Mouse (Mus musculus) ES-E14 (cell line): ENCODE data around the gene Rnf149. TPM values are rescaled to one million over a fixed set of nuclear protein-coding genes. Genes with fewer than 3 reads are reported as not detected.

Source experiments
- DNase-seq: peaks from one replicate; pipeline ENCODE4 v3.0.0-alpha.2; 2013; ENCODE audit warnings: low read depth, low spot score
- H3K27ac ChIP-seq: 2 replicates; pipeline ENCODE4 v1.5.1; 2012; ENCODE audit warnings: low read depth, mild to moderate bottlenecking, low read length, moderate library complexity, mixed read lengths; ENCODE audit not compliant: poor library complexity, insufficient read depth, severe bottlenecking
- H3K36me3 ChIP-seq: 2 replicates; pipeline ENCODE4 v1.6.1; 2012; ENCODE audit warnings: mild to moderate bottlenecking, low read length, moderate library complexity, mixed read lengths; ENCODE audit not compliant: control insufficient read depth, poor library complexity, insufficient read depth, severe bottlenecking
- H3K4me1 ChIP-seq, 2 experiments: fragments of 150-350 bp in 1 of 2; sonication (generic) in 1 of 2; 2 replicates each; pipeline ENCODE4 v1.6.1; 2012; ENCODE audit warnings: low read length in 2 of 2, mild to moderate bottlenecking in 1 of 2, mixed read lengths in 1 of 2; ENCODE audit not compliant: control insufficient read depth in 2 of 2, insufficient read depth in 2 of 2, poor library complexity in 1 of 2
- H3K4me3 ChIP-seq, 2 experiments: fragments of 150-350 bp in 1 of 2; sonication (generic) in 1 of 2; 2 replicates each; pipeline ENCODE4 v1.5.1; 2012; ENCODE audit warnings: low read length in 2 of 2, low read depth in 1 of 2, mild to moderate bottlenecking in 1 of 2, mixed read lengths in 1 of 2; ENCODE audit not compliant: insufficient read depth in 1 of 2, poor library complexity in 1 of 2, severe bottlenecking in 1 of 2
- H3K9ac ChIP-seq: 2 replicates; pipeline ENCODE4 v1.6.1; 2012; ENCODE audit warnings: low read depth, mild to moderate bottlenecking, low read length, mixed read lengths; ENCODE audit not compliant: poor library complexity, insufficient read depth, severe bottlenecking
- H3K9me3 ChIP-seq: fragments of 150-350 bp; sonication (generic); 2 replicates; pipeline ENCODE4 v1.6.1; 2012; ENCODE audit warnings: low read depth, mild to moderate bottlenecking, low read length; ENCODE audit not compliant: control insufficient read depth, insufficient read depth
- CHD2 ChIP-seq: IDR thresholded peaks from 2 replicates; pipeline ENCODE4 v1.6.1; 2014; ENCODE audit warnings: mild to moderate bottlenecking, low read depth, low read length, inconsistent platforms
- HCFC1 ChIP-seq: IDR thresholded peaks from 2 replicates; pipeline ENCODE4 v1.6.1; 2012; ENCODE audit warnings: low read length, inconsistent platforms, borderline replicate concordance; ENCODE audit not compliant: insufficient read depth
- MAFK ChIP-seq: IDR thresholded peaks from 2 replicates; pipeline ENCODE4 v1.6.1; 2014; ENCODE audit warnings: mild to moderate bottlenecking, low read depth, low read length, inconsistent platforms; ENCODE audit not compliant: insufficient read depth
- ZC3H11A ChIP-seq: IDR thresholded peaks from 2 replicates; pipeline ENCODE4 v1.6.1; 2012; ENCODE audit warnings: low read depth, mild to moderate bottlenecking, inconsistent platforms, low read length, borderline replicate concordance
- ZNF384 ChIP-seq: IDR thresholded peaks from 2 replicates; pipeline ENCODE4 v1.6.1; 2012; ENCODE audit warnings: low read depth, low read length, inconsistent platforms
- in situ Hi-C, 2 experiments: fragments of 600-800 bp; cut with MboI; formaldehyde crosslinking; loops; one replicate each; pipeline ENCODE4 v1.15.1; 2025; ENCODE audit warnings: low sequenced_read_pairs in 2 of 2, inconsistent platforms in 1 of 2; ENCODE audit not compliant: unreplicated experiment in 2 of 2
- total RNA-seq: library from RNA; depleted of rRNA; stranded (reverse); fragments of 300-350 nt; gene quantifications from 2 replicates; pipeline ENCODE4 v1.2.3, GENCODE M21; 2012

Gene Rnf149
- total RNA-seq, 1 experiment: 61.7 TPM

DNA sequence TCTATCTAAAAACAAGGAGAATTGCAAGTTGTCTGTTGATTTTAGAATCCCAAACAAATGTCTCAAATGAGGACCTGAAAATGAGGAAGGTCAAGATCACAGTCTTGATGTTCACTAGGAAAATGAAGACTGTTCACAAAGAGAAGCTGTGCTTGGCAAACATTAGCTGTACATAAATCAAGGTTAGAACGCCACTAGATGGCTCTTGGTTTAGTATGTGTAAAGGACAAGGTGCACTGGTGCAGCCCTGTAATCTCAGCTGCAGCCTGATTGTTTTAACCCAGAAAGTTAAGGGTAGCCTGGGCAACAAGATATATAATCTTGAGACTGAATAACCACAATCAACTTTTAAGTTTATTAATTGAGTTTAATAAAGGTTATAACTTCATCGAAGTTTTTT, 30.0 kb downstream of the Rnf149 start:
- H3K27ac ChIP-seq: no peak overlapping the region
- H3K4me3 ChIP-seq: no peak overlapping the region
- TF ChIP-seq ZC3H11A (no peak), MAFK (no peak), HCFC1 (no peak), CHD2 (no peak), ZNF384 (no peak)
- H3K4me1 ChIP-seq: no peaks in the 10 kb centered on the region
- no peak for DNase-seq
- peaks cover 27% of the 10 kb centered on the region for H3K36me3 ChIP-seq
- in situ Hi-C loops: no loop called here
- no peak overlapping the region for H3K9ac ChIP-seq
- H3K9me3 ChIP-seq: no peaks in the 10 kb centered on the region

DNA sequence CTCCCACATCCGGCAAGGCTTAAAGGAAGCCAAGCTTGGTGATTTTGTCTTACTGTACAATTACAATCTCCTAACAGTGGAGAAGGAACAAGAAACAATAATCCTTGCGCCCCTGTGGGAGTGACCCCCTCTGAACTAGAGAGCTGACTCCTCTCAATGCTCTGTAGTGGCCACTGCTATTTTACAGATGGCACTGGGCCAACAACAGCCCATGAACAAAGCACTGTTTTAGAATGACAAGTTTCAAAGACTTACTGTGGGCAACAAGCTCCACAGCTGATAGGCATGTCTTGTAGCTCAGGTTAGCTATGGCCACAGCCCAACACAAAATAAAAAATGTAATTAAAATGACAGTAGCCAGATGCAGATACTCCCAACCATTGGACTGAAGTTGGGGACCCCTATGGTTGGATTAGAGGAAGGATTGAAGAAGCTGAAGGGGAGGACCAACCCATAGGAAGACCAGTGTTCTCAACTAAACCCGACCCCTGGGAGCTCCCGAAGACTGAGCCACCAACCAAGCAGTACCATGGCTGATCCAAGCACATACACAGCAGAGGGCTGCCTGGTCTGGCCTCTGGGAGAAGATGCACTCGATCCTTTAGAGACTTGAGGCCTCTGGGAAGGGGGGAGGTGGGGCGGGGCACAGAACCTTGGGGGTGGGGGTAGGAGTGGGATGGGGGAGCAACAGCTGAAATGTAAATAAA, 30.9 kb downstream of the Rnf149 start:
- H3K36me3 ChIP-seq: peaks cover 23% of the 10 kb centered on the region
- H3K4me1 ChIP-seq: no peaks in the 10 kb centered on the region
- TF ChIP-seq MAFK (no peak), HCFC1 (no peak), ZC3H11A (no peak), CHD2 (no peak), ZNF384 (no peak)
- no peak overlapping the region for H3K4me3 ChIP-seq
- DNase-seq: no peak
- no peak overlapping the region for H3K27ac ChIP-seq
- no peak overlapping the region for H3K9ac ChIP-seq
- H3K9me3 ChIP-seq: no peaks in the 10 kb centered on the region
- in situ Hi-C loops: no loop called here

DNA sequence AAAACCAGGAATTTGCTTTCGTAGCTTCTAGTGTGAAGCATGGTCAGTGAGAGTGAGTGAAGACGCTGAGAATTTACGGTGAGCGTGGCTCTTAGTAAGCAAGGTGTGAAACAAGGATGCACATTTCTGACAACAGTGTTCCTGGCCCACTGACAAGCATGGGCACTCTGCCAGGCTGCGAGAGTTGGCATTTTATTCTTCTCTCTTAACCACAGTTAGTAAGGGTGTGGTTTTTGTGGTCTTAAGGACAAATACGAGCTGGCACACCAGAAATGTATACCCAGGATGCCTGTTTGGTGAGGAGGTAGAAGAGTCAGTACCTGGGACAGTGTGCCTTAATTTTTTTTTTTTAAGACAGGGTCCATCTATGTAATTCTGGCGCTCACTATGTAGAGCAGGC, 31.6 kb downstream of the Rnf149 start:
- in situ Hi-C loops: no loop called here
- Histone ChIP-seq H3K4me3 (no peak overlapping the region), H3K9me3 (no peaks in the 10 kb centered on the region), H3K4me1 (no peaks in the 10 kb centered on the region), H3K9ac (no peak overlapping the region), H3K36me3 (peaks cover 26% of the 10 kb centered on the region), H3K27ac (no peak overlapping the region)
- DNase-seq: no peak
- TF ChIP-seq CHD2: no peak
- TF ChIP-seq ZNF384: no peak
- TF ChIP-seq MAFK: no peak
- no peak for TF ChIP-seq ZC3H11A
- TF ChIP-seq HCFC1: no peak

DNA sequence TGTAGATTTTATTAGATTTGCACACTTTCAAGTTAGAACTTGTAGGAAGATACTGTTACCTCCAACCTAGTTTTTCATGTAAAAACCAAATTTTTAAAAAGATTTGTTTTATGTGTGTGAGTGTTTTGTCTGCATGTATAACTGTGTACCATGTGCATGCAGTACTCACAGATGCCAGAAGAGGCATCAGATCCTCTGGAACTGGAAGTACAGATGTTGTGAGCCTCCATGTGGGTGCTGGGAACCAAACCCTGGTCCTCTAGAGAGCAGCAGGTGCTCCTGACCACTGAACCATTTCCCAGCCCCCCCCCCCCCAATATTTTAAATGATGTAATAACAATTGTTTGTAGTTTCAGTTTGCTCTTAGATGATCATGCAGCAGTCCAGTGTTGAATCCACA, 36.6 kb downstream of the Rnf149 start:
- H3K4me3 ChIP-seq: no peak overlapping the region
- H3K4me1 ChIP-seq: peaks cover 4 to 6% of the 10 kb centered on the region in 2 experiments; a peak in 1 of 4 replicates
- in situ Hi-C loops: no loop called here
- H3K27ac ChIP-seq: no peak overlapping the region
- no peak overlapping the region for H3K9ac ChIP-seq
- DNase-seq: no peak
- no peaks in the 10 kb centered on the region for H3K9me3 ChIP-seq
- TF ChIP-seq ZC3H11A (no peak), ZNF384 (no peak), MAFK (no peak), HCFC1 (no peak), CHD2 (no peak)
- peaks cover 27% of the 10 kb centered on the region for H3K36me3 ChIP-seq
